Mouse (Mus musculus) heart, adult 8-10 months (tissue): ENCODE results near the gene Ccdc134. TPM values are rescaled to one million over a fixed set of nuclear protein-coding genes. Genes with fewer than 3 reads are reported as not detected.

Experiments
- DNase-seq: peaks from one replicate; pipeline ENCODE4 v3.0.0; 2022; ENCODE audit warnings: low spot score
- total RNA-seq, 4 experiments: library from RNA; stranded (reverse); gene quantifications; 2 replicates each; pipeline ENCODE4 v1.2.4; 2022

Ccdc134 gene
- total RNA-seq, 4 experiments from 2014 or later: 3.5 to 4.5 (median 4.2) TPM

DNA sequence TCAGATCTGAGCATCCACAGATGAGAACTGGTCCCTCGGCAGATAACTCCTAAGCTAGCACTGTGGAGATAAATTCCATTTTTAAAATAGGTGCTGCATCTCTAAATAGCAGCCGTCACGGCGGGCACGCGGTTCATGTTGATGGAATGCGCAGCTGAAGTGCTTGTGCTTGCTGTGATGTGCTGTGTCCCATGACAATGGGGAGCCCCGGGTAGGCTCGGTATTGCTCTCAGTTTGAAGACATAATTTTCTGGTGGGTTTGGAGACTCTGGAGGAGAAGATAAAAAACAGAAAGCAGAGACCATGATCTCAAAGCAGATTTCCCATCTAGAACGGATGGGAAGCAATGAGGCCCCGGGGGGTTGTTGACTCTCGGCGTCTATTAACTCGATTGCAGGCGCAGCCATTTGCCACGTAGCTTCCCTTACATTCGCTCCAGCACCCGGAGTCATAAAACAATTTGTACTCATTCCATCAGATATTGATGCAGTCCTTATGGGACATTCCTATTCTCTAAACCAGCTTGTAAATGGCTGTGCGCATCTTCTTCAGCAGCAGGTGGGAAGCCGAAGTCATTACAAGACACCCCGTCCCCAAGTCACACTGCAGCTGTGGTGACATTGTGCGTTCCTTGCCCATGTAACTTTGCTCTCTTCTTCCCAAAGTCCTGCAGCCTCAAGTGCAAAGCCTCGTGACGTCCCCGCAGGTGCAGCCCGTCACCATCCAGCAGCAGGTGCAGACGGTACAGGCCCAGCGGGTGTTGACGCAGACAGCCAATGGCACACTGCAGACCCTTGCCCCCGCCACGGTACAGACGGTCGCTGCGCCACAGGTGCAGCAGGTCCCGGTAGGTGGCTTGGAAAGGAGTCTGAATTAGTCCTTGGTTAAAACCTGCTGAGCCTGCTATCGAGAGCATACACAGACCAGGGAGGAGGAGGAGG, 43.0 kb downstream of the Ccdc134 start:
- DNase-seq: no peak

DNA sequence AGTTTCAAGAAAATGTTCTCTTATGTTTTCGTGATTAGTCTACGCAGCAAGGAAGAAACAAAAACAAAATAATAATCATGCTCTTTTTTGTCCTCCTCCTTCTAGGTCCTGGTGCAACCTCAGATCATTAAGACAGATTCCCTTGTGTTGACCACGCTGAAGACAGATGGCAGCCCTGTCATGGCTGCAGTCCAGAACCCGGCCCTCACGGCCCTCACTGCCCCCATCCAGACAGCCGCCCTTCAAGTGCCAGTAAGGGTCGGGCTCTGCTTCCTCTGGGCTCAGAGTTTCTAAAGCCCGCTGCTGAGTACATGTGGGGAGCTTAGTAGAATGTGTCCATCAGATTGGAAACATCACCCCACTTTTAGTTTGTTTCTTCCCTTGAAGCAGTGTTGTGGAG, 44.9 kb downstream of the Ccdc134 start:
- DNase-seq: no peak

DNA sequence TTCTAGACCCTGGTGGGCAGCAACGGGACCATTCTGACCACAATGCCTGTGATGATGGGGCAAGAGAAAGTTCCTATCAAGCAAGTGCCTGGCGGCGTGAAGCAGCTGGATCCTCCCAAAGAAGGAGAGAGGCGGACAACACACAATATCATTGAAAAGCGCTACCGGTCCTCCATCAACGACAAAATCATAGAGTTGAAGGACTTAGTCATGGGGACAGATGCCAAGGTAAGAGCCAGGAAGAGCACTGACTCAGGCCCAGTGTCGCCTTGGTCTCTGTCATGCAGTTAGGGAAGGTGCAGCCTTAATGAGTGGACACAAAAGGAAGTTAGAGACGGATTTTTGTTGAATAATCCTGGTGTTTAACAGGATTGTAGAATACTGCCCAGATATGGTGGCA, 47.4 kb downstream of the Ccdc134 start:
- DNase-seq: no peak

DNA sequence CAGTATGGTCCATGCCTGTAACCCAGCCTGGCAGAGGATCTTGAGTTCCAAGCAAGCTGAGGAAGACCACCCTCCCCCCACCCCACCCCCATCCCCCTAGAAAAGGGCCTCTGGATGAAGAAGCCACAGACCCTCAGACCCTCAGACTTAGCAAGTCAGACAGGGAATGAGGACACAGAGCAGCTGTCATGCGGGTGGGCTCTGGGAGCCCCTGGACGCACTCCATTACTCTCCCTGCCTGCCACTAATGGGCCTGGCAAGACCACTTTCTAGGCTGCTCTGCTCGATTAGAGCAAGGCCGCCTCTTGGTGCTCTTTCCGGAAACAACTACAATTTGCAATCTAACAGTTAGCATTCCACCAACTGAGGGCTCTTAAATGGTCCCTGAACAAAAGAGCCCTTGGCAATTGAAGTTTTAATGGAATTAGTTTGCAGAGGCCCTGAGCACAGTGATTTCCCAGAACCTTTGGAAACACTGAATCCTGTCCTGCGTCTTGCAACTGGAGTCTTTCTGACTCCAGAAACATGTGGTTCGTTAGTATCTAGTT, 50.1 kb downstream of the Ccdc134 start:
- no peak for DNase-seq

DNA sequence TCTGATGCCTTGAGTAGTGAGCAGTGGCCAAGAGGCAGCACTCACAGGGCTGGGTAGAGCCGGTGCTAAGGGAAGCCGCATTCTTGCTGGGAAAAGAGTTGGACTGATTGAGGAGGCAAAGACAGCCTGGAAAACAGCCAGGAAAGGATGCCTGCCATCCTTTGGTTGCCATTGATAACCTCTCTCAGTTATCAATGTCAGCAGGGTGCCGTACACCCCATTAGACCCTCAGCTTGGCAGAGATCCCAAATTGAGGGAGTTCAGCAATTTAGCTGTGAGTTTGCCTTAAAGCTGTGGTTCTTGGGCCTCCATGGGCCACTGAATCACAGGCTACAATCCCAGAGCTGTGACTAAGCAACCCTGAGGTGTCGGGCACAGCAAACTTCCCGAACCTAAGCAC, 53.4 kb downstream of the Ccdc134 start:
- no peak for DNase-seq

DNA sequence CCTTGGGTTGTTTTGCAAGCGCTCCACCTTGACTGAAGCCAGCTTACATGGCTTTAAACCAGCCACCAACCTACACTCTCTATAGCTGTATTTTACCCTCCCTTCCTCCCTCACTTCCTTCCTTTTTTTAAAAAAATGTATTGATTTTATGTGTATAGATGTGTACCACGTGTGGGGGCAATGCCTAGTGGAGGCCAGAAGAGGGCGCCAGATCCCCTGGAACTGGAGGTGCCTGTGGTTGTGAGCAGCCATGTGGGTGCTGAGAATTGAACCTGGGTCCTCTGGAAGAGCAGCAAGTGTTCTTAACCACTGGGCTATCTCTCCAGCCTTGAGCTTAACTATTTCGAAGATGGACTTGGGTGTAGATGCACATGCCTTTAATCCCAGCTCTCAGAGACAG, 54.6 kb downstream of the Ccdc134 start:
- no peak for DNase-seq

DNA sequence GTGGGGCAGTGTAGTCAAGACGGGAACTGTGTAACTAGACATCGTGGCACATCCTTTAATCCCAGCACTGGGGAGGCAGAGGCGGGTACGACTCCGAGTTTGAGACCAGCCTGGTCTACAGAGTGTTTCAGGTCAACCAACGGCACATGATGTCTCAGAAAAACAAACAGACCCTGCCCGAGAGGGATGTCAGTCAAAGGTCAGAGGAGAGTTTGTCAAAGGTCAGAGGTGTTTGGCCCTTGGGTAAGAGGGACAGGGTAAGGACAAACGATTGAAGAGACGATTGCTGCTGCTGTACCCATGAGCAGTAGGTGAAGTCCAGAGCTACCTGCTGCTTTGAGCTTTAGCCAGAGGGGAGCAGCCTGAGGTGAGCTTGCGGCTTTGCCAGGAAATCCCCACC, 55.9 kb downstream of the Ccdc134 start:
- DNase-seq: no peak

DNA sequence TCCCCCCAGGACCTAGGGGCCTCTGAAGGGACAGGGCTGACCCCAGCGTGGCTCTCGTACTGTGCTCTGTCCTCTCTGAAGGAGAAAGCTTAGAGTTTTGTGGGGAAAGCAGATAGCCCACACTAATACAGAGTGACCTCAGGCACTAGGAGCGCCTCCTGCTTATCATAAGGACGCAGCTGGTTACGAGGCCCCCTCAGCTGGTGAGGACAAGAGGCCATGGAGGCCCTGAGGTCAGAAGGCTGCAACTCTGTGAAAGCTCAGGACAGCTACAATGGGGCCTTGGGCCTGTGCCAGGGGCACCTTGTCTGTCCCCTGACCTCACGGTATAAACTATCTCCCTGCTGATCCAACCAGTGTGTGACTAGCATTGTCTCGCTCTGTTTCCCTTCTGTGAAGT, 56.5 kb downstream of the Ccdc134 start:
- no peak for DNase-seq

DNA sequence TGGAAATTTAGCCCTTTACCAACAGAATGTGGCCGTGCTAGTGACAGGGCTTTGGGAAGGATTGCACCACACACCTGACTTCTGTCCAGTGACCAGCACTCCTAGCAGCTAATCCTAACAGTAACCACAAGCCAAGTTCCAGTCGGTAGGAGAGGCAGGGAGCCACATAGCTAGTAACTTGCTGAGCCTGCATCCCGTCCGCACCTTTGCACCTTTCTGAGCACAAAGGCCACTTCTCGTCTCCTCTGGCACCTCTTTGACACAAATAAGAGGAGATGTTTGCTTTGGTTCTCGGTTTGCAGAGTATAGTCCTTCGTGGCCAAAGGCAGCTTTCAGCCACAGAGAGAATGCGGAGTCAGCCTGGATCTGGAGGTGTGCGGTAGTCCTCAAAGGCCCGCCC, 56.9 kb downstream of the Ccdc134 start:
- DNase-seq: no peak

DNA sequence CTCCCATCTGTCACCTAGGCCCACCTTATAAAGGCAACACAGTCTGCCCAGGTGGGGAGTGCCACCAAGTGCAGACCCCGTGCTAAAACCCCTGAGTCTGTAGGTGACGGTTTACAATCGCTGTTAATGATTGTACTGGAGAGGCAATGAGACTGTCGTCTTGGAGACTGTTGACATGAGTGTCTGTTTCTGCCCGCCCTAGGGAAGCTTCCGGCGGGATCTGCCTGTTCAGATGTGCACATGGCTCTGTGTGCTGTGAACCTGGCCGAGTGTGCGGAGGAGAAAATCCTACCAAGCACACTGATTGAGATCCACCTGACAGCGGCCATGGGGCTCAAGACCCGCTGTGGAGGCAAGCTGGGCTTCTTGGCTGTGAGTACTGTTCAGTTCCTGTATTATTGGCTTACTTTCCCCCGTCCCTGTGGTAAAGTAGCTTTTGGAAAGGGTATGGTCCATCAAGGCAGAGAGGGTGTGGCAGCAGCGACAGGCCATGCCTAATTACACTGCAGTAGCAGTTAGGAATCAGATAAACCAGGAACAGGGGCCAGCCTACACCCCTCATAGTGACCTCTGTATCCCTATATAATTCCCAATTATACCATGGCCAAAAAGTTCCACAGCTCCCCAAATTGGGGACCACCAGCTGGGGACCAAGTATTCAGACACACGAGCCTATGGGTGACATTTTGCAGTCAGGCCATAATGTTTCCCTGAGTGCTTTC, 57.5 kb downstream of the Ccdc134 start:
- no peak for DNase-seq

DNA sequence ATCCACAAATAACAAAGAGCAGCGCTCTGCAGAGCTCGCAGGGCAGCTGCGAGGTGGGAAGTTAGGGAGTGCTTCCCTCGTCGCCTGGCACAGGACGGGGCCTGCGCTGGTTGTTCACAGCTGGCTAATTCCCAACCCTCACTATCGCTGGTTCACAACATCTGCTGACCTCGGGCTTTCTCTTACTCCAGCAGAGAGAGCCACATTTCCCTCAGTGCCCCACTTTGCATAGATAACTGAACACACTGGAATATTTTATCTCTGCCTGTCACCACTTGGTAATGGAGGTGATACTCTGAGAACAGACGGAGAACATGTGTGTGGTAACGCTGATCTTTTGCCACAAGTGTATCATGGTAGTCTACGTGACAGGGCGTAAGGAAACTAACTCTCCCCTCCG, 58.4 kb downstream of the Ccdc134 start:
- peak; percentile 24 for DNase-seq

DNA sequence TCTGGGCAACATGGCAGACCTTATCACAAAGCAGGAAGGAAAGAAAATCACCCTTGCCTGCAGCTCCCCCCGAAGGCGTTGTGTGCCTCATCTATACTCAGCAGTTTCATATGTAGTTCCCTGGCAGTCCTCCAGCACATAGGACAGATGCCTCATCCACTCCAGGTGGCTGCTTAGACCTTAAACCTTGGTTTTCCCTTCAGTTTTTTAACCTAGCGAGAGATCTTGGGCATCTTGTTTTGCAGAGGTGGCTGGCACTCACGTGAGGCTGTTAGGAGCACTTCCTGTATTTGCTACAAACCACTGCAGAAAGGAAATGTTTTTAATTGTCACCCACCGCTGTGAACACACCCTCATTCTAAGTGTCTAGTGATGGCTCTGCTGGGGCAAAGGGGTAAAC, 59.2 kb downstream of the Ccdc134 start:
- no peak for DNase-seq

DNA sequence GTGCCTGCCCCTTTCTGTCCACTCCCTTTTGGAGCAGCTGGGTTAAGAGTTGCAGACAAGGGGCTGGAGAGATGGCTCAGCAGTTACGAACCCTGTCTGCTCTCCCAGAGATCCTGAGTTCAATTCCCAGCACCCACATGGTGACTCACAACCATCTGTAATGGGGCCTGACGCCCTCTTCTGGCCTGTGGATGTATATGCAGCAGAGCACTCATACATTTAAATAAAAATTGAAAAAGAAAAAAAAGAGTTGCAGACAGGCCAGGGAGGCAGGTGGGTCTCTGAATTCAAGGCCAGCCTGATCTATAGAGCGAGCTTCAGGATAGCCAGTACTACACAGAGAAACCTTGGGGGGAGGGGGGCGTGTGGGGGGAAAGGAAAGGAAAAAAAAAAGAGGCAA, 59.7 kb downstream of the Ccdc134 start:
- DNase-seq: no peak

DNA sequence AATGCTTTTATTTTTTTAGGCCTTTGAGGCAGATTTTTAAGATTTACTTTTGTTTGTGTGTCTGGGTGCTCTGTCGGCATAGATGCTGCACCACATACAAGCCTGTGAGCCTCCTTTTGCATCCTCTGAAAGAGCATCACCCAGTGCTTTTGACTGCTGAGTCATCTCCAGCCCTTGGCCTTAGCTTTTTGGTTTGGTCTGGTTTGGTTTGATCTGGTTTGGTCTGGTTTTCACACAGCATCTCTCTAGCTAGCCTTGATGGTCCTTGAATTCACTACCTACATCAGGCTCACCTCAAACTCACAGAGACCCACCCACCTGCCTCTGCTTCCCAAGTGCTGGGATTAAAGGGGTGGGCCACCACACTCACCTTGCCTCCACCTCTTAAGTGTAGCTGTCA, 60.2 kb downstream of the Ccdc134 start:
- no peak for DNase-seq

DNA sequence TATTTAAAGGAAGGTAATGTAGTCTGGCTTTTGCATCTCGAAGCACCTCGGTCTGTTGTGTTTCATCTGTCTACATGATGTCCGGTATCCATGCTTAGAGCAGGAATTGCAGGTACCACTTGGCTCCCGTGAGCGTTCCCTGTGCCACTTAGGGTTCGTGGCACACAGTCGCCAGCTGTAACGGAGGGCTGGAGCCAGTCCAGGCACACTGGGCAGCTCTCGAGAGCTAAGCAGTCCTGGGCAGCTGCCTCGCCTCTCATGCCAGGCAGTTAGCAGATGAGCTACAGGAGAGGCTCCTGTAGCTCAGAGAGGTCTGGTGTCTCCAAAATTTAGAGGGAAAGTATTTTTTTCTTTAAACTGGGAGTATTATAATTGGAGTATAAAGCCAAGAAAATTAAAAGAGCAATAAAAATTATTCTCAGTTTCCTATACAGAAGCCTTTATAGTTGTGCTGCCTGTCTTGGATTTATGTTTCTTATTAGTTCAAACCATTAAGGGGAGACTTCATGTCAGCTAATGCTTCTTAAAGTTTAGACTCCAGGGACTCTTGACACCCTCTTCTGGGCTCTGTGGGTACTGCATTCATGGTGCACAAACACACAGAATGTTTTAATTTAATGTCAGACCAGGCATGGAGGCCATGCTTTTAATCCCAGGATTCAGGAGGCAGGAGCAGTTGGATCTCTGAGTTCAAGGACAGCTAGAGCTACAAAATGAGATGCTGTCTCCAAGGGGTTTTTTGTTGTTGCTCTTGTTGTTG, 60.9 kb downstream of the Ccdc134 start:
- peak; percentile 22 for DNase-seq

Other genes starting within 250 kb of the Ccdc134 start
- gene Polr3h, start 201.7 kb upstream of the Ccdc134 start, total RNA-seq: 10 to 100 TPM in 1 of 4 experiments, 1 to 10 TPM in 3; 7.6 to 10.3 (median 9.6) TPM
- 100 to 1,000 TPM in 1 of 4 experiments, 10 to 100 TPM in 3; 64.7 to 103 (median 72.9) TPM for gene Csdc2, start 191.2 kb upstream of the Ccdc134 start, total RNA-seq
- gene Pmm1, start 167.0 kb upstream of the Ccdc134 start, total RNA-seq: 10 to 100 TPM; 25.4 to 39.1 (median 28.2) TPM
- not detected for gene 1700029P11Rik, start 147.4 kb upstream of the Ccdc134 start, total RNA-seq
- 10 to 100 TPM; 20.9 to 28.1 (median 26.8) TPM for gene Xrcc6, start 140.1 kb upstream of the Ccdc134 start, total RNA-seq
- gene Desi1, start 94.1 kb upstream of the Ccdc134 start, total RNA-seq: 10 to 100 TPM; 19.5 to 33.9 (median 28.2) TPM
- gene Snu13, start 80.3 kb upstream of the Ccdc134 start, total RNA-seq: 10 to 100 TPM; 43.0 to 55.5 (median 51.3) TPM
- gene 4930407I10Rik, start 68.8 kb upstream of the Ccdc134 start, total RNA-seq: not detected
- not detected for gene Mei1, start 57.9 kb upstream of the Ccdc134 start, total RNA-seq
- 10 to 100 TPM; 20.0 to 25.1 (median 21.6) TPM for gene Srebf2, start 19.3 kb downstream of the Ccdc134 start, total RNA-seq
- gene Shisa8, start 84.9 kb downstream of the Ccdc134 start, total RNA-seq: under 1 TPM in 1 of 4 experiments, not detected in 3; 0.26 TPM
- under 1 TPM in 1 of 4 experiments, not detected in 3; 0.26 TPM for gene Tnfrsf13c, start 96.4 kb downstream of the Ccdc134 start, total RNA-seq
- 1 to 10 TPM in 1 of 4 experiments, under 1 TPM in 3; 0.29 to 1.5 (median 0.44) TPM for gene Cenpm, start 116.8 kb downstream of the Ccdc134 start, total RNA-seq
- not detected for gene 1500009C09Rik, start 124.5 kb downstream of the Ccdc134 start, total RNA-seq
- gene Sept3, start 147.0 kb downstream of the Ccdc134 start, total RNA-seq: under 1 TPM; 0.16 to 0.90 (median 0.44) TPM
- gene Wbp2nl, start 171.0 kb downstream of the Ccdc134 start, total RNA-seq: not detected
- 10 to 100 TPM; 27.1 to 32.1 (median 29.9) TPM for gene Naga, start 211.0 kb downstream of the Ccdc134 start, total RNA-seq
- under 1 TPM; 0.44 to 0.57 (median 0.48) TPM for gene Pheta2, start 211.0 kb downstream of the Ccdc134 start, total RNA-seq
- 100 to 1,000 TPM; 190 to 214 (median 204) TPM for gene Smdt1, start 211.0 kb downstream of the Ccdc134 start, total RNA-seq
- gene Ndufa6, start 226.4 kb downstream of the Ccdc134 start, total RNA-seq: 100 to 1,000 TPM; 658 to 797 (median 740) TPM